Mouse (Mus musculus) mouse embryonic stem cell (cell line): ENCODE measurements at regions not wholly inside any gene's neighbourhood (a gene's known extent, or its start where the extent isn't known, plus 50 kb on each side); places are given as distances from the start of the nearest gene placed in this dataset.

Experiments
- in situ Hi-C, 2 experiments: fragments of 300-500 bp; cut with MboI; formaldehyde crosslinking; loops; 1 replicate in 1 of 2; 3 replicates in 1 of 2; pipeline ENCODE4 v1.14.3; 2019 to 2020; ENCODE audit warnings: low sequenced_read_pairs in 2 of 2, low pct_unique_long_range_greater_than_20kb in 1 of 2, mixed read lengths in 1 of 2; ENCODE audit not compliant: unreplicated experiment in 1 of 2

- in situ Hi-C loops: no loop called here
Measured at GRCm38 (mm10) chr1:121092870-121093269, 239.5 kb downstream of the Insig2 start.

GRCm38 (mm10) chr1:121096551-121097550 lies 235.5 kb downstream of the Insig2 start:
- in situ Hi-C loops: no loop called here

GRCm38 (mm10) chr1:121111776-121112344 lies 220.5 kb downstream of the Insig2 start:
- in situ Hi-C loops: no loop called here

GRCm38 (mm10) chr1:121112464-121112863 lies 219.9 kb downstream of the Insig2 start:
- in situ Hi-C loops: no loop called here

- in situ Hi-C loops: no loop called here
Measured at GRCm38 (mm10) chr1:121116626-121117025, 215.8 kb downstream of the Insig2 start.

- in situ Hi-C loops: no loop called here
Measured at GRCm38 (mm10) chr1:121123436-121123835, 209.0 kb downstream of the Insig2 start.

- in situ Hi-C loops: no loop called here
Measured at GRCm38 (mm10) chr1:121136284-121136683, 196.1 kb downstream of the Insig2 start.

- in situ Hi-C loops: no loop called here
Measured at GRCm38 (mm10) chr1:121136846-121137245, 195.5 kb downstream of the Insig2 start.

GRCm38 (mm10) chr1:121144981-121145380 lies 187.4 kb downstream of the Insig2 start:
- in situ Hi-C loops: no loop called here

GRCm38 (mm10) chr1:121153476-121153875 lies 178.9 kb downstream of the Insig2 start:
- in situ Hi-C loops: no loop called here

- in situ Hi-C loops: no loop called here
Measured at GRCm38 (mm10) chr1:121154616-121155015, 177.8 kb downstream of the Insig2 start.

- in situ Hi-C loops: loop anchor here in 1 of 2 experiments (10.0 kb wide), 1 partner anchor 94 kb away; no protein-coding TSS in a partner anchor
Measured at GRCm38 (mm10) chr1:121168651-121169050, 163.7 kb downstream of the Insig2 start.

GRCm38 (mm10) chr1:121176541-121176940 lies 155.8 kb downstream of the Insig2 start:
- in situ Hi-C loops: loop anchor here (5.0 to 25.0 kb wide), 3 partner anchors 104 to 589 kb away; no protein-coding TSS in a partner anchor

GRCm38 (mm10) chr1:121177136-121177907 lies 155.1 kb downstream of the Insig2 start:
- in situ Hi-C loops: loop anchor here (5.0 to 25.0 kb wide), 3 partner anchors 105 to 590 kb away; no protein-coding TSS in a partner anchor

- in situ Hi-C loops: loop anchor here (5.0 to 25.0 kb wide), 3 partner anchors 106 to 591 kb away; no protein-coding TSS in a partner anchor
Measured at GRCm38 (mm10) chr1:121177908-121178311, 154.5 kb downstream of the Insig2 start.

GRCm38 (mm10) chr1:121178611-121179245 lies 153.7 kb downstream of the Insig2 start:
- in situ Hi-C loops: loop anchor here (5.0 to 25.0 kb wide), 3 partner anchors 106 to 591 kb away; no protein-coding TSS in a partner anchor

GRCm38 (mm10) chr1:121180273-121181030 lies 151.9 kb downstream of the Insig2 start:
- in situ Hi-C loops: loop anchor here (10.0 to 25.0 kb wide), 3 partner anchors 493 to 593 kb away; no protein-coding TSS in a partner anchor
